Mouse (Mus musculus) liver, embryonic 13.5 days (tissue): ENCODE measurements around the gene Wnt7a. TPM values are rescaled to one million over a fixed set of nuclear protein-coding genes. Genes with fewer than 3 reads are reported as not detected.
A peak's percentile ranks its signal among the peaks of the same experiment; 100 is the strongest.

Experiments used
- ATAC-seq: fragments of 200-750 bp; cut with Nextera tagmentation; 2 replicates; pipeline ENCODE4 v1.8.0; 2017; ENCODE audit warnings: low read depth, mild to moderate bottlenecking, moderate number of reproducible peaks, moderate library complexity
- DNase-seq: peaks from one replicate; pipeline ENCODE4 v3.0.0; 2022
- H3K27ac ChIP-seq: fragments of 300-500 bp; sonication (generic); 2 replicates; pipeline ENCODE4 v1.5.1; 2015; ENCODE audit warnings: moderate library complexity, mild to moderate bottlenecking, inconsistent platforms
- H3K27me3 ChIP-seq: fragments of 300-500 bp; sonication (generic); 2 replicates; pipeline ENCODE4 v1.6.1; 2015; ENCODE audit warnings: mild to moderate bottlenecking, inconsistent platforms
- H3K36me3 ChIP-seq: fragments of 300-500 bp; sonication (generic); 2 replicates; pipeline ENCODE4 v1.6.1; 2015; ENCODE audit warnings: mild to moderate bottlenecking, inconsistent platforms
- H3K4me1 ChIP-seq: fragments of 300-500 bp; sonication (generic); replicated peaks from 2 replicates; pipeline ENCODE4 v1.6.1; 2015; ENCODE audit warnings: inconsistent platforms
- H3K4me2 ChIP-seq: fragments of 300-500 bp; sonication (generic); 2 replicates; pipeline ENCODE4 v1.6.1; 2015; ENCODE audit warnings: inconsistent platforms, mild to moderate bottlenecking, moderate library complexity
- H3K4me3 ChIP-seq: fragments of 300-500 bp; sonication (generic); replicated peaks from 2 replicates; pipeline ENCODE4 v1.5.1; 2015; ENCODE audit warnings: mild to moderate bottlenecking, inconsistent platforms
- H3K9ac ChIP-seq: fragments of 300-500 bp; sonication (generic); 2 replicates; pipeline ENCODE4 v1.6.1; 2015; ENCODE audit warnings: mild to moderate bottlenecking, inconsistent platforms
- H3K9me3 ChIP-seq: fragments of 300-500 bp; sonication (generic); replicated peaks from 2 replicates; pipeline ENCODE4 v1.6.1; 2016; ENCODE audit warnings: inconsistent platforms
- WGBS: fragments of 180-500 bp; shearing (Covaris S2); methylation state at CpG from one replicate; pipeline ENCODE4 v1.1.7; 2015; ENCODE audit not compliant: insufficient replicate concordance; 5-methylcytosine and 5-hydroxymethylcytosine counted together
- polyA plus RNA-seq: library from polyadenylated mRNA; unstranded; fragments of >200 nt; fragmentation: Nextera tagmentation; extraction: Ambion mirVana; gene quantifications from 2 replicates; pipeline ENCODE4 v1.2.1, GENCODE M21; 2015

Gene Wnt7a
- polyA plus RNA-seq, 1 experiment from 2014 or later: not detected

- H3K27ac ChIP-seq: no peak overlapping the region
- 64% methylated on average over 4 of the region's 4 CpGs for WGBS
- H3K27me3 ChIP-seq: peaks cover 62% of the 10 kb centered on the region
- no peak overlapping the region for H3K9ac ChIP-seq
- H3K36me3 ChIP-seq: no peaks in the 10 kb centered on the region
- ATAC-seq: no peak
- no peaks in the 10 kb centered on the region for H3K9me3 ChIP-seq
- no peak overlapping the region for H3K4me3 ChIP-seq
- H3K4me1 ChIP-seq: peaks cover 5% of the 10 kb centered on the region
- no peak overlapping the region for H3K4me2 ChIP-seq
- DNase-seq: no peak
Measured at GRCm38 (mm10) chr6:91416146-91416545, 5.0 kb upstream of the Wnt7a start.

DNA sequence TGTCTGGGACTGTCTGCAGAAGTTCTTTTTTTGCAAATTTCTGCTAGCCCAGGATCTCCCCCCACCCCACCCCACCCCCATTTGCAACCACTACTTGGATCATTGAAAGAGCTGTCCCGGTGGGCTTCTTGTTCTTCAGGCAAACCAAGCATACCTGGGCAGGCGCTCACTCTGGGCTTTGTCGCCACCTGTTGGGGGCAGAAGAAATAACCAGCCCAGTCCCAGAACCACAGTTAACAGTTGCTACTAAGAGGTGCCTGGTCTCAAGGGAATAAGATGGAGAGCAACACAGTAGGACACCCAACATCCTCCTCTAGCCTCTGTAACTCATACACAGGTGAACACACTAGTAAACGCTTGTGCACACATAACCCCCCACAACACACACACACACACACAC, 3.7 kb upstream of the Wnt7a start:
- H3K27me3 ChIP-seq: peaks cover 72% of the 10 kb centered on the region
- no peak overlapping the region for H3K9ac ChIP-seq
- H3K36me3 ChIP-seq: no peaks in the 10 kb centered on the region
- DNase-seq (no peak), ATAC-seq (no peak)
- H3K4me1 ChIP-seq: peaks cover 10% of the 10 kb centered on the region
- WGBS: 4% methylated on average over 4 of the region's 4 CpGs
- no peak overlapping the region for H3K4me3 ChIP-seq
- H3K27ac ChIP-seq: no peak overlapping the region
- H3K4me2 ChIP-seq: no peak overlapping the region
- H3K9me3 ChIP-seq: no peaks in the 10 kb centered on the region

GRCm38 (mm10) chr6:91411369-91411981, 312 bp upstream of the Wnt7a start:
- Histone ChIP-seq H3K4me3 (peak overlapping the region; percentile 41), H3K4me2 (peak overlapping the region; percentile 63), H3K27ac (no peak overlapping the region), H3K9me3 (no peaks in the 10 kb centered on the region), H3K4me1 (peaks cover 10% of the 10 kb centered on the region), H3K27me3 (peaks cover 94% of the 10 kb centered on the region), H3K36me3 (no peaks in the 10 kb centered on the region), H3K9ac (no peak overlapping the region)
- peak; percentile 18 for DNase-seq
- WGBS: 2% methylated on average over 34 of the region's 47 CpGs
- no peak for ATAC-seq

- H3K9me3 ChIP-seq: no peaks in the 10 kb centered on the region
- H3K36me3 ChIP-seq: no peaks in the 10 kb centered on the region
- 4% methylated on average over 26 of the region's 26 CpGs for WGBS
- peaks cover 10% of the 10 kb centered on the region for H3K4me1 ChIP-seq
- peak overlapping the region; percentile 44; the same call in 1 of the 2 replicates for H3K4me2 ChIP-seq
- H3K4me3 ChIP-seq: no peak overlapping the region
- H3K27me3 ChIP-seq: peaks cover 83% of the 10 kb centered on the region
- no peak overlapping the region for H3K9ac ChIP-seq
- no peak for ATAC-seq
- no peak overlapping the region for H3K27ac ChIP-seq
- DNase-seq: no peak
Measured at GRCm38 (mm10) chr6:91410168-91410780, 889 bp downstream of the Wnt7a start.

GRCm38 (mm10) chr6:91409448-91410167, 1.6 kb downstream of the Wnt7a start:
- ATAC-seq: no peak
- H3K36me3 ChIP-seq: no peaks in the 10 kb centered on the region
- H3K27me3 ChIP-seq: peaks cover 81% of the 10 kb centered on the region
- no peak overlapping the region for H3K27ac ChIP-seq
- DNase-seq: no peak
- 2% methylated on average over 34 of the region's 34 CpGs for WGBS
- peaks cover 10% of the 10 kb centered on the region for H3K4me1 ChIP-seq
- peak overlapping the region; percentile 44 for H3K4me2 ChIP-seq
- peak overlapping the region; percentile 7; the same call in 1 of the 2 replicates for H3K4me3 ChIP-seq
- no peak overlapping the region for H3K9ac ChIP-seq
- no peaks in the 10 kb centered on the region for H3K9me3 ChIP-seq

GRCm38 (mm10) chr6:91408616-91409015, 2.5 kb downstream of the Wnt7a start:
- WGBS: 65% methylated on average over 13 of the region's 13 CpGs
- H3K27me3 ChIP-seq: peaks cover 75% of the 10 kb centered on the region
- no peak for DNase-seq

DNA sequence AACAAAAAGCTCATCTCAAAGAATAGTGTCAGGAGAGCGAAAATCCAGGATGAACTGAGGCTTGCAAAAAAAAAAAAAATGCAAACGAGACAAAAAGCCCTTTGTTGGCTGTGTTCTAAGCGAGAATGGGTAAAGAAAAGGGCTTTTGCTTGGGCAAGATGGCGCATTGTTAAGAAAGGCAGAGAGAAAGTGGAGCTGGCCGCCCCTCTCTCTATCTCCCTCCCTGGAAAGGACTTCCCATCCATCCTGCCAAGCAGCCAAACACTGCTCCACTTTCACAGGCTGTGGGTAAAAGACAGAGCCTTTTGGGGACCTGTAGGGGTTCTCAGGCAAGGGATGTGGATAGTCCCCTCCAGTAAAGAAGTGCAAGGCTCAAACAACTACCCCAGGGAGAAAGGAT, 9.6 kb downstream of the Wnt7a start:
- Histone ChIP-seq H3K9ac (no peak overlapping the region), H3K4me2 (no peak overlapping the region), H3K9me3 (no peaks in the 10 kb centered on the region), H3K36me3 (no peaks in the 10 kb centered on the region), H3K4me1 (no peaks in the 10 kb centered on the region), H3K27me3 (peaks cover 27% of the 10 kb centered on the region; the same call in 1 of the 2 replicates), H3K27ac (no peak overlapping the region), H3K4me3 (no peak overlapping the region)
- no peak for DNase-seq
- 45% methylated on average over 5 of the region's 5 CpGs for WGBS
- ATAC-seq: no peak

More at GRCm38 (mm10) chr6:91408616-91409015, 2.5 kb downstream of the Wnt7a start:
- H3K36me3 ChIP-seq: no peaks in the 10 kb centered on the region
- H3K4me2 ChIP-seq: no peak overlapping the region
- H3K9ac ChIP-seq: no peak overlapping the region
- H3K9me3 ChIP-seq: no peaks in the 10 kb centered on the region
- peaks cover 10% of the 10 kb centered on the region for H3K4me1 ChIP-seq
- no peak for ATAC-seq
- H3K4me3 ChIP-seq: no peak overlapping the region
- H3K27ac ChIP-seq: no peak overlapping the region

- H3K9ac ChIP-seq: no peak overlapping the region
- WGBS: 33% methylated on average over 12 of the region's 12 CpGs
- H3K4me1 ChIP-seq: no peaks in the 10 kb centered on the region
- no peak overlapping the region for H3K4me2 ChIP-seq
- no peak overlapping the region for H3K4me3 ChIP-seq
- H3K36me3 ChIP-seq: no peaks in the 10 kb centered on the region
- H3K27ac ChIP-seq: no peak overlapping the region
- H3K27me3 ChIP-seq: peaks cover 26% of the 10 kb centered on the region; the same call in 1 of the 2 replicates
- no peaks in the 10 kb centered on the region for H3K9me3 ChIP-seq
- DNase-seq (no peak), ATAC-seq (no peak)
Measured at GRCm38 (mm10) chr6:91400514-91400913, 10.6 kb downstream of the Wnt7a start.

DNA sequence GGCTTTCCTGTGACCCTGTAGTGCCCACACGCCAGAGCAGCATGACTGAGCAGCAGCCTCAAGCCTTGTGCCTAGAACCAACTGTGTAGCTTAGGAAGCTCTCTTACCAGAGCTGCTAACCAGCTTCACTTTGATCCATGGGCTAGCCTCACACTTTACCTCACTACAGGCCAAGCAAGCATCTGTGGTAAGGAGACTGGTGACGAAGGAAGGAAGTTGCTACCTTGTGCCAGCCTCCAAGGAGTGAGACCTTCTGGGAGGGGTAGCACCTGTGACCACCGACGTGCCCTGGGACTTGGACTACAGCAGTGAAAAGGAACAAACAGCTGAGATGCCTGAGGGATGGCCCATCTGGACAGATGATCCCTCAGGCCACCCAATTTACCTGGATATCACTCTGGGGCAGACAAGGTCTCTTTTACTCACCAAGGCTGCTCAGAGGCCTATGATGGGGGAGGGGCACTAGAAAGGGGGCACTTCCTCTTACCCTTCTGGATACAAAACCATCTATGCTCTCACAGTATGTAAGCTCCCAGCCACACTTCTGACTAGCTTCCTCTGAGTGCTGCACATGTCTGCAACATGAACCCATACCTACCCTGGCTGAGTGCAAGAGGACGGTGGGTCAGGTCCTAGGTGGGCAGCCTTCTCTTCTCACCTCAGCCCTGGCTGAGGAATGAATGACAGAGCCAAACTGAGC, 18.5 kb downstream of the Wnt7a start:
- DNase-seq (no peak), ATAC-seq (no peak)
- H3K4me1 ChIP-seq: no peaks in the 10 kb centered on the region
- H3K9ac ChIP-seq: no peak overlapping the region
- WGBS: 61% methylated on average over 5 of the region's 5 CpGs
- H3K4me3 ChIP-seq: no peak overlapping the region
- H3K9me3 ChIP-seq: no peaks in the 10 kb centered on the region
- no peak overlapping the region for H3K27ac ChIP-seq
- H3K4me2 ChIP-seq: no peak overlapping the region
- H3K27me3 ChIP-seq: no peaks in the 10 kb centered on the region
- H3K36me3 ChIP-seq: no peaks in the 10 kb centered on the region

DNA sequence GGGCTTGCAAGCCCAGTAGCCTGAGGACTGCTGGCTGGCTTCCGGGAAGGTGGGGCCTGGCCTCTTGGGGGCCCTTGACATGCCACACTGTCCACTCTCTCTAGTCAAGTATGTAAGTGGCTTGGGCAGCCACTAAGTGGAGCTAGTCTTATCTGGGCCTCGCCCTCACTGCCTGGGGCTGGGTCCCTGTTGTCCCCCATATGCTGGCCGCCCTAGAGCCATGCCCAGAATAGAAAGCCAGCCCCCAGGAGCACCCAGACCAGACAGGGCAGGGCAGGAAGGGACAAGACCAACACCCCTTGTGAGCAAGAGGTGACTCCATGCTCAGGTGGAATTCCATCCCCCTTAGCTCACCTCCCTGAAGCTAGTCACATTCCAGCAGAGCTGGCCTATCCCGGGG, 22.0 kb downstream of the Wnt7a start:
- no peaks in the 10 kb centered on the region for H3K27me3 ChIP-seq
- H3K4me3 ChIP-seq: no peak overlapping the region
- no peak overlapping the region for H3K9ac ChIP-seq
- ATAC-seq (no peak), DNase-seq (no peak)
- H3K9me3 ChIP-seq: no peaks in the 10 kb centered on the region
- H3K36me3 ChIP-seq: no peaks in the 10 kb centered on the region
- 59% methylated on average over 4 of the region's 4 CpGs for WGBS
- H3K4me2 ChIP-seq: no peak overlapping the region
- no peaks in the 10 kb centered on the region for H3K4me1 ChIP-seq
- H3K27ac ChIP-seq: no peak overlapping the region

GRCm38 (mm10) chr6:91384415-91384814, 26.7 kb downstream of the Wnt7a start:
- H3K27ac ChIP-seq: no peak overlapping the region
- H3K4me1 ChIP-seq: no peaks in the 10 kb centered on the region
- no peak overlapping the region for H3K4me2 ChIP-seq
- H3K27me3 ChIP-seq: no peaks in the 10 kb centered on the region
- H3K9ac ChIP-seq: no peak overlapping the region
- ATAC-seq (no peak), DNase-seq (no peak)
- H3K36me3 ChIP-seq: no peaks in the 10 kb centered on the region
- no peak overlapping the region for H3K4me3 ChIP-seq
- WGBS: 68% methylated on average over 2 of the region's 2 CpGs
- no peaks in the 10 kb centered on the region for H3K9me3 ChIP-seq
